In the genomic region with DNA sequence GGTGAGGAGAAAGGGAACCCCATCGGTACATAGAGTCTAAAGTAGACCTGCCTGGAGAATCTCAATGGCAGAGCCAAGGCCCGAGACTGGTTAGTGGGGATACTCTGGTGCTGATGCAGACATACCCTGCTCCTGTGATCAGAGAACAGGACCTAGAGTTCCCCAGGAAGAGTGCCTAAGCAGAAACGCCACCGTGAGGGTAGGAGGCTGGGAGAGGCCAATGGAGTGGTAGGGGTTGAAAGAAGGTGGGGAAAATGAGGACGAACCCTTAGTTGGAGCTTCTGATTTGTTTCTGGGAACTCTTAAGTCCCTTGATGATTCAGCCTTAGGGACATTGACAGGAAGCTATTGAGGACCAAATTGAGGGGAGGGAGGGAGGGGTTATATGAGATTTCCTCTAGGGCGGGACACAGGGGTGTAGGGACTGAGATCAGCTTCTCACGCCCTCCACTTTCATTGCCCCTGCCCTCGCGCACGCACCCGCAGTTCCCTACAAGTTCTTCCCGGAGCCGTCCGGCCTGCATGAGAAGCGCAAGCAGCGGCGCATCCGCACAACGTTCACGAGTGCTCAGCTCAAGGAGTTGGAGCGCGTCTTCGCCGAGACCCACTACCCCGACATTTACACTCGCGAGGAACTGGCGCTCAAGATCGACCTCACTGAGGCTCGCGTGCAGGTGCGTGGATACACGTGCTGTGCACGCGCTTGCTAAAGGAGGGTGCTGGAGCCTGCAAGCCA, we compare ENCODE assay signal across 9 mouse cellular contexts. TPM values are rescaled to one million over a fixed set of nuclear protein-coding genes. Genes with fewer than 3 reads are reported as not detected.
DNase-seq lines count a peak whose midpoint lies in the region; ATAC-seq lines count a peak whose summit lies in the region.
"Had no signal": no experiment of that assay in that cellular context is flagged by ENCODE, and none has a peak within 500 bp of the region (broad histone marks: within the 10 kb centered on the region; RNA-seq: fewer than 3 reads in every experiment).

No protein-coding gene starts in this region.

- H3K36me3 ChIP-seq in forebrain, embryonic 15.5 days, result no peaks in the 10 kb centered on the region
- H3K36me3 ChIP-seq in midbrain, embryonic 10.5 days, result peaks cover 28% of the 10 kb centered on the region

- peak overlapping the region; percentile 63 for H3K4me2 ChIP-seq in forebrain, embryonic 15.5 days (replicated peaks)

- DNase-seq in heart, adult 11 months, result peak; percentile 92
- DNase-seq in heart, postnatal 4 days, result no peak
- peak; percentile 53 for DNase-seq in ES-CJ7 (ENCODE audit: low read depth, low spot score)
- DNase-seq in midbrain, embryonic 10.5 days (ENCODE audit: low spot score), result peak; percentile 52
- no peak for DNase-seq in urinary bladder, postnatal 14 days (ENCODE audit: low spot score)
- DNase-seq in right cerebral cortex, postnatal 36 days (ENCODE audit: low spot score in 2 of 2), result no peak

- ATAC-seq in forebrain, embryonic 15.5 days (replicated peaks), result no peak
- no peak for ATAC-seq in megakaryocyte progenitor cell, adult 5-6 weeks (replicated peaks; ENCODE audit: poor library complexity)

- H3K27me3 ChIP-seq in forebrain, embryonic 15.5 days, result peaks cover 64% of the 10 kb centered on the region
- H3K27me3 ChIP-seq in midbrain, embryonic 10.5 days (ENCODE audit: low read depth, poor library complexity, severe bottlenecking), result peaks cover 90% of the 10 kb centered on the region
- H3K27me3 ChIP-seq: CH12.LX had no signal

- peaks cover 28% of the 10 kb centered on the region for H3K4me1 ChIP-seq in forebrain, embryonic 15.5 days
- peaks cover 54% of the 10 kb centered on the region for H3K4me1 ChIP-seq in midbrain, embryonic 10.5 days

- H3K27ac ChIP-seq in forebrain, embryonic 15.5 days (replicated peaks), result no peak overlapping the region
- 0 out of 2 replicates have a peak overlapping the region, but pooled peaks have one; percentile 19 for H3K27ac ChIP-seq in midbrain, embryonic 10.5 days (replicated peaks)

- WGBS in forebrain, embryonic 15.5 days, result 3% methylated on average over 35 of the region's 35 CpGs
- 2% methylated on average over 35 of the region's 35 CpGs for WGBS in midbrain, embryonic 10.5 days

- no peak overlapping the region for H3K9ac ChIP-seq in forebrain, embryonic 15.5 days (replicated peaks)

- H3K9me3 ChIP-seq in forebrain, embryonic 15.5 days, result no peaks in the 10 kb centered on the region
- no peaks in the 10 kb centered on the region for H3K9me3 ChIP-seq in midbrain, embryonic 10.5 days (replicated peaks)

- peak overlapping the region; percentile 34 for H3K4me3 ChIP-seq in forebrain, embryonic 15.5 days
- peak overlapping the region; percentile 63 for H3K4me3 ChIP-seq in midbrain, embryonic 10.5 days

RNA-seq across cellular contexts. Expression of a gene that starts 2.4 kb away (rescaled TPM):
- under 1 TPM; 0.27 to 0.43 TPM for total RNA-seq in heart, postnatal 4 days (2021)
- polyA plus RNA-seq in forebrain, embryonic 15.5 days (2015; fragmentation: Nextera tagmentation; extraction: Ambion mirVana), result not detected in 2 replicates
- polyA plus RNA-seq in midbrain, embryonic 10.5 days (2016; fragmentation: Nextera tagmentation; extraction: Ambion mirVana), result 0.83 and 2.0 TPM in 2 replicates
- not detected in 2 replicates for total RNA-seq in megakaryocyte progenitor cell, adult 5-6 weeks (2015)
- total RNA-seq in megakaryocyte progenitor cell, adult 5-6 weeks (2017), result not detected in 2 replicates
- total RNA-seq: CH12.LX had no signal

RNA-seq across cellular contexts. Expression of a gene that starts 17.6 kb away (rescaled TPM):
- total RNA-seq in heart, postnatal 4 days (2021), result 100 to 1,000 TPM; 139 to 141 TPM
- 18.0 and 22.3 TPM in 2 replicates for polyA plus RNA-seq in forebrain, embryonic 15.5 days (2015; fragmentation: Nextera tagmentation; extraction: Ambion mirVana)
- polyA plus RNA-seq in midbrain, embryonic 10.5 days (2016; fragmentation: Nextera tagmentation; extraction: Ambion mirVana), result 36.2 and 38.1 TPM in 2 replicates
- total RNA-seq in megakaryocyte progenitor cell, adult 5-6 weeks (2015), result 1.2 and 4.0 TPM in 2 replicates
- total RNA-seq in megakaryocyte progenitor cell, adult 5-6 weeks (2017), result 1.6 and 4.6 TPM in 2 replicates

RNA-seq across cellular contexts. Expression of a gene that starts 36.5 kb away (rescaled TPM):
- under 1 TPM; 0.33 to 0.38 TPM for total RNA-seq in heart, postnatal 4 days (2021)
- polyA plus RNA-seq in forebrain, embryonic 15.5 days (2015; fragmentation: Nextera tagmentation; extraction: Ambion mirVana), result 1.2 and 1.6 TPM in 2 replicates
- 0.70 and 1.1 TPM in 2 replicates for polyA plus RNA-seq in midbrain, embryonic 10.5 days (2016; fragmentation: Nextera tagmentation; extraction: Ambion mirVana)
- total RNA-seq in megakaryocyte progenitor cell, adult 5-6 weeks (2015), result not detected in 2 replicates
- total RNA-seq in megakaryocyte progenitor cell, adult 5-6 weeks (2017), result not detected in 2 replicates
- total RNA-seq: CH12.LX had no signal

RNA-seq across cellular contexts. Expression of a gene that starts 43.1 kb away (rescaled TPM):
- 10 to 100 TPM; 45.7 to 50.8 TPM for total RNA-seq in heart, postnatal 4 days (2021)
- 71.1 and 74.3 TPM in 2 replicates for polyA plus RNA-seq in forebrain, embryonic 15.5 days (2015; fragmentation: Nextera tagmentation; extraction: Ambion mirVana)
- 110 and 123 TPM in 2 replicates for polyA plus RNA-seq in midbrain, embryonic 10.5 days (2016; fragmentation: Nextera tagmentation; extraction: Ambion mirVana)
- total RNA-seq in megakaryocyte progenitor cell, adult 5-6 weeks (2015), result 56.2 and 70.6 TPM in 2 replicates
- 98.6 and 132 TPM in 2 replicates for total RNA-seq in megakaryocyte progenitor cell, adult 5-6 weeks (2017)

RNA-seq across cellular contexts. Expression of a gene that starts 50.1 kb away (rescaled TPM):
- total RNA-seq in heart, postnatal 4 days (2021), result 1 to 10 TPM; 1.1 to 2.9 TPM
- polyA plus RNA-seq in forebrain, embryonic 15.5 days (2015; fragmentation: Nextera tagmentation; extraction: Ambion mirVana), result 18.9 and 30.4 TPM in 2 replicates
- polyA plus RNA-seq in midbrain, embryonic 10.5 days (2016; fragmentation: Nextera tagmentation; extraction: Ambion mirVana), result 17.9 and 19.5 TPM in 2 replicates
- total RNA-seq in megakaryocyte progenitor cell, adult 5-6 weeks (2015), result 0.74 and 1.9 TPM in 2 replicates
- 0.37 TPM in 1 of 2 replicates, not detected in the other for total RNA-seq in megakaryocyte progenitor cell, adult 5-6 weeks (2017)

Comparison
In these comparisons a context has a peak if more than half of its experiments do, and no peak if none do; other contexts are left out.
1. DNase-seq: peak in heart, adult 11 months (single experiment), ES-CJ7 (single experiment) and midbrain, embryonic 10.5 days (single experiment); none in heart, postnatal 4 days (single experiment), urinary bladder, postnatal 14 days (single experiment) and right cerebral cortex, postnatal 36 days (0 of 2).
2. RNA of a gene that starts 17.6 kb away (total RNA-seq): 139 to 141 TPM in heart, postnatal 4 days; 1.2 to 4.6 TPM in megakaryocyte progenitor cell, adult 5-6 weeks; every median in the first group is over 10 times any median in the second.